Mouse (Mus musculus): Measurements from ENCODE around the gene Fam122b.

- no peak for TF ChIP-seq CTCF (IDR thresholded peaks at IDR 0.05; ENCODE audit: extremely low read depth, insufficient read length, insufficient replicate concordance, low read depth, low read length)
- no peak for TF ChIP-seq POLR2A (IDR thresholded peaks at IDR 0.05; ENCODE audit: low read depth, low read length)
These were observed 18.3 kb upstream of the Fam122b start for GRCm38 (mm10) chrX:53287924-53288323.

Measured in small intestine, adult 2 months (tissue).